In the genomic region with DNA sequence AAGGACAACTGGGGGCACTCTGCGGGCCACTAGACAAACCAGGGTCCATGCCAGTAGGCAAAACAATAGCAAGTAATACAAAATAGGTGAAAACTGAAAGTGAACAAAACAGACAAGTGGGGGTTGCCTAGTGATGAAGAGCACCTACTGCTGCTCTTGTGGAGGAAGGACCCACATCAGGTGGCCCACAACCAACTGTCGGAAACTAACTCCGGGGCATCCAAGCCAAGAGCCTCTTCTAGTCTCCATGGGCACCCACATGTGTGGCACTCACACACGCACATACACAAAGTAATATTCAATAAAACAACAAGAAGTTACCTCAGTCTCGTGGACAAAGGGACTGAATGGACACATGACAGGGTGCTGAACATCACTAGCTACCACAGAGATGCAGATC, we compare ENCODE assay signal across 12 mouse cellular contexts.
"Had no signal": no experiment of that assay in that cellular context is flagged by ENCODE, and none has a peak within 500 bp of the region (broad histone marks: within the 10 kb centered on the region; RNA-seq: fewer than 3 reads in every experiment).

No protein-coding gene starts in this region.

- H3K27me3 ChIP-seq: intestine, embryonic 15.5 days; limb, embryonic 13.5 days; liver, embryonic 15.5 days; midbrain, embryonic 15.5 days had no signal

- H3K27ac ChIP-seq: limb, embryonic 13.5 days; liver, embryonic 15.5 days; midbrain, embryonic 15.5 days had no signal

- ATAC-seq: intestine, embryonic 15.5 days; midbrain, embryonic 15.5 days had no signal

- H3K36me3 ChIP-seq: liver, embryonic 15.5 days; midbrain, embryonic 15.5 days had no signal

- DNase-seq: kidney, adult 18-20 months; kidney, postnatal 10 days; layer of hippocampus, postnatal 36 days; lung, embryonic 14.5 days; lung, postnatal 10 days; lung, postnatal 4 days; right cerebral cortex, postnatal 25 days; thymus, postnatal 36 days had no signal

- H3K4me3 ChIP-seq: intestine, embryonic 15.5 days; limb, embryonic 13.5 days; liver, embryonic 15.5 days; midbrain, embryonic 15.5 days had no signal
